Mouse (Mus musculus): ENCODE measurements at regions not wholly inside any gene's neighbourhood (a gene's known extent, or its start where the extent isn't known, plus 50 kb on each side); places are given as distances from the start of the nearest gene placed in this dataset.

GRCm38 (mm10) chr10:37243136-37243535 lies 104.4 kb upstream of the Marcks start:
- Histone ChIP-seq H3K36me3 (ENCODE audit: control insufficient read depth, insufficient read depth, low read length, poor library complexity, severe bottlenecking) (no peaks in the 10 kb centered on the region), H3K27ac (ENCODE audit: insufficient read depth, low read length) (no peak overlapping the region), H3K9ac (ENCODE audit: low read depth, poor library complexity, severe bottlenecking) (no peak overlapping the region), H3K4me3 (ENCODE audit: low read depth, low read length) (no peak overlapping the region), H3K27me3 (ENCODE audit: control insufficient read depth, insufficient read depth, low read length, poor library complexity, severe bottlenecking) (no peaks in the 10 kb centered on the region), H3K4me1 (ENCODE audit: control insufficient read depth, insufficient read depth, low read length) (no peaks in the 10 kb centered on the region), H3K9me3 (replicated peaks; ENCODE audit: control insufficient read depth, insufficient read depth, low read length, poor library complexity, severe bottlenecking) (no peaks in the 10 kb centered on the region)
- TF ChIP-seq CTCF (IDR thresholded peaks at IDR 0.05; ENCODE audit: low read depth, low read length) (no peak), EP300 (IDR thresholded peaks at IDR 0.05; ENCODE audit: insufficient read depth, low read depth, low read length) (no peak), POLR2A (IDR thresholded peaks at IDR 0.05; ENCODE audit: insufficient read depth, low read length) (no peak)

- TF ChIP-seq EP300 (IDR thresholded peaks at IDR 0.05; ENCODE audit: insufficient read depth, low read depth, low read length) (no peak), CTCF (IDR thresholded peaks at IDR 0.05; ENCODE audit: low read depth, low read length) (no peak), POLR2A (IDR thresholded peaks at IDR 0.05; ENCODE audit: insufficient read depth, low read length) (no peak)
- H3K27ac ChIP-seq (ENCODE audit: insufficient read depth, low read length), result no peak overlapping the region
- no peaks in the 10 kb centered on the region for H3K9me3 ChIP-seq (replicated peaks; ENCODE audit: control insufficient read depth, insufficient read depth, low read length, poor library complexity, severe bottlenecking)
- no peak overlapping the region for H3K9ac ChIP-seq (ENCODE audit: low read depth, poor library complexity, severe bottlenecking)
- no peak overlapping the region for H3K4me3 ChIP-seq (ENCODE audit: low read depth, low read length)
- H3K4me1 ChIP-seq (ENCODE audit: control insufficient read depth, insufficient read depth, low read length), result no peaks in the 10 kb centered on the region
- no peaks in the 10 kb centered on the region for H3K36me3 ChIP-seq (ENCODE audit: control insufficient read depth, insufficient read depth, low read length, poor library complexity, severe bottlenecking)
- no peaks in the 10 kb centered on the region for H3K27me3 ChIP-seq (ENCODE audit: control insufficient read depth, insufficient read depth, low read length, poor library complexity, severe bottlenecking)
These were observed 103.1 kb upstream of the Marcks start for GRCm38 (mm10) chr10:37241821-37242263.

GRCm38 (mm10) chr10:37240634-37241033 lies 101.9 kb upstream of the Marcks start:
- no peak overlapping the region for H3K27ac ChIP-seq (ENCODE audit: insufficient read depth, low read length)
- no peak overlapping the region for H3K4me3 ChIP-seq (ENCODE audit: low read depth, low read length)
- no peak overlapping the region for H3K9ac ChIP-seq (ENCODE audit: low read depth, poor library complexity, severe bottlenecking)
- H3K4me1 ChIP-seq (ENCODE audit: control insufficient read depth, insufficient read depth, low read length), result no peaks in the 10 kb centered on the region
- H3K27me3 ChIP-seq (ENCODE audit: control insufficient read depth, insufficient read depth, low read length, poor library complexity, severe bottlenecking), result no peaks in the 10 kb centered on the region
- H3K9me3 ChIP-seq (replicated peaks; ENCODE audit: control insufficient read depth, insufficient read depth, low read length, poor library complexity, severe bottlenecking), result no peaks in the 10 kb centered on the region
- H3K36me3 ChIP-seq (ENCODE audit: control insufficient read depth, insufficient read depth, low read length, poor library complexity, severe bottlenecking), result no peaks in the 10 kb centered on the region
- no peak for TF ChIP-seq EP300 (IDR thresholded peaks at IDR 0.05; ENCODE audit: insufficient read depth, low read depth, low read length)
- TF ChIP-seq CTCF (IDR thresholded peaks at IDR 0.05; ENCODE audit: low read depth, low read length), result no peak
- TF ChIP-seq POLR2A (IDR thresholded peaks at IDR 0.05; ENCODE audit: insufficient read depth, low read length), result no peak

- Histone ChIP-seq H3K9me3 (replicated peaks; ENCODE audit: control insufficient read depth, insufficient read depth, low read length, poor library complexity, severe bottlenecking) (no peaks in the 10 kb centered on the region), H3K4me3 (ENCODE audit: low read depth, low read length) (no peak overlapping the region), H3K27ac (ENCODE audit: insufficient read depth, low read length) (no peak overlapping the region), H3K27me3 (ENCODE audit: control insufficient read depth, insufficient read depth, low read length, poor library complexity, severe bottlenecking) (no peaks in the 10 kb centered on the region), H3K36me3 (ENCODE audit: control insufficient read depth, insufficient read depth, low read length, poor library complexity, severe bottlenecking) (no peaks in the 10 kb centered on the region), H3K9ac (ENCODE audit: low read depth, poor library complexity, severe bottlenecking) (no peak overlapping the region), H3K4me1 (ENCODE audit: control insufficient read depth, insufficient read depth, low read length) (no peaks in the 10 kb centered on the region)
- TF ChIP-seq POLR2A (IDR thresholded peaks at IDR 0.05; ENCODE audit: insufficient read depth, low read length) (no peak), EP300 (IDR thresholded peaks at IDR 0.05; ENCODE audit: insufficient read depth, low read depth, low read length) (no peak), CTCF (IDR thresholded peaks at IDR 0.05; ENCODE audit: low read depth, low read length) (no peak)
These were observed 101.5 kb upstream of the Marcks start for GRCm38 (mm10) chr10:37240201-37240600.

GRCm38 (mm10) chr10:37236001-37236822 lies 97.5 kb upstream of the Marcks start:
- Histone ChIP-seq H3K9ac (ENCODE audit: low read depth, poor library complexity, severe bottlenecking) (no peak overlapping the region), H3K36me3 (ENCODE audit: control insufficient read depth, insufficient read depth, low read length, poor library complexity, severe bottlenecking) (no peaks in the 10 kb centered on the region), H3K27me3 (ENCODE audit: control insufficient read depth, insufficient read depth, low read length, poor library complexity, severe bottlenecking) (no peaks in the 10 kb centered on the region), H3K9me3 (replicated peaks; ENCODE audit: control insufficient read depth, insufficient read depth, low read length, poor library complexity, severe bottlenecking) (no peaks in the 10 kb centered on the region), H3K4me3 (ENCODE audit: low read depth, low read length) (no peak overlapping the region), H3K27ac (ENCODE audit: insufficient read depth, low read length) (no peak overlapping the region), H3K4me1 (ENCODE audit: control insufficient read depth, insufficient read depth, low read length) (no peaks in the 10 kb centered on the region)
- no peak for TF ChIP-seq POLR2A (IDR thresholded peaks at IDR 0.05; ENCODE audit: insufficient read depth, low read length)
- TF ChIP-seq CTCF (IDR thresholded peaks at IDR 0.05; ENCODE audit: low read depth, low read length), result no peak
- TF ChIP-seq EP300 (IDR thresholded peaks at IDR 0.05; ENCODE audit: insufficient read depth, low read depth, low read length), result no peak

GRCm38 (mm10) chr10:37231936-37232556 lies 93.3 kb upstream of the Marcks start:
- Histone ChIP-seq H3K27me3 (ENCODE audit: control insufficient read depth, insufficient read depth, low read length, poor library complexity, severe bottlenecking) (no peaks in the 10 kb centered on the region), H3K9ac (ENCODE audit: low read depth, poor library complexity, severe bottlenecking) (no peak overlapping the region), H3K4me3 (ENCODE audit: low read depth, low read length) (no peak overlapping the region), H3K36me3 (ENCODE audit: control insufficient read depth, insufficient read depth, low read length, poor library complexity, severe bottlenecking) (no peaks in the 10 kb centered on the region), H3K27ac (ENCODE audit: insufficient read depth, low read length) (peak overlapping the region; percentile 39; the same call in 1 of the 2 replicates), H3K4me1 (ENCODE audit: control insufficient read depth, insufficient read depth, low read length) (peaks cover 5% of the 10 kb centered on the region), H3K9me3 (replicated peaks; ENCODE audit: control insufficient read depth, insufficient read depth, low read length, poor library complexity, severe bottlenecking) (no peaks in the 10 kb centered on the region)
- TF ChIP-seq EP300 (IDR thresholded peaks at IDR 0.05; ENCODE audit: insufficient read depth, low read depth, low read length) (0 out of 2 replicates have a peak, but pooled peaks have one; percentile 63), CTCF (IDR thresholded peaks at IDR 0.05; ENCODE audit: low read depth, low read length) (no peak)

Measured in ES-Bruce4 (cell line).